In the genomic region with DNA sequence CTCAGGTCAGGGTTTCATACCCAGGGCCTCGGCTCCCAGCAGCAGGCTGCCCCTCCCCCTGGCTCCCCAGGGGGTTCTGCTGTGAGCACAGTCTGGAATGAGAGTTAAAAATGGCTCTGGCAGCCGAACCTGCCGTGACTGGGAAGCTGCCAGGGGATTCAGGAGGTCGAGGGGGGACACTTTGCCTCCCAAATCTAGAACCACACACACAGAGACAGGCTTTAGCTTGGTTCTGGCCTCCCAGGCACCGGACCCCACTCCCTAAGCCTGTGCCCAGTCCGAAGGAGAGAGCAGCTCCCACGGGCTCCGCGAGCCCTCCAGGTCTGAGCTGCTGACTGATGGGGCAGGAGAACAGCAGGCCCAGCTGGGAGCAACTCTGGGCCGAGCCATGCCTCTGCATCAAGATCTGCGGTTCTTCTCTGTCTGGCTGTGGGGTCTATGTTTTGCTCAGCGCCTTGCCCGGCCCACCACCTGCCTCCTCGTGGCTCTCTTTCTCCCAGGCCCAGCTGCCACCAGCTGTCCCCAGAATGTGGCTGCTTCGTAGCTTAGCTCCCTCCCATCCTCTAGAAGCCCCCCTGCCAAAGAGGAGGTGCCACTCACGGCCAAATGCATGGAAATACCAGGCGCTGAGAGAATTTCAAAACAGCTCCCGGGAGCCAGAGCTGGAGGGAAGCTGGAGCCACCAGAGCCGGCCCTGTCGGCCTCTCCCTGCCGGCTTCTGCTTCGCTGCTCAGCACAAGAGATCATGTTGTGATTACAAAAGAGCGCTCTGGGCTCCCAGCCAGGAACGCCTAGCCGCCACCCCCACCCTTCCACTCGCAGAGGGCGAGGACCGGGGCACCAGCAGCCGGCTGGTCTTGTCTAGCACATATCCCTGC, we compare ENCODE assay signal across 8 mouse cellular contexts. TPM values are rescaled to one million over a fixed set of nuclear protein-coding genes. Genes with fewer than 3 reads are reported as not detected.
A peak's percentile ranks its signal among the peaks of the same experiment; 100 is the strongest.
DNase-seq lines count a peak whose midpoint lies in the region; ATAC-seq and TF ChIP-seq lines count a peak whose summit lies in the region.

Ccdc9b (minus strand) TSS at position 756 of the 878 bp plus-strand sequence.

- no peak for TF ChIP-seq POLR2A in ES-Bruce4 (IDR thresholded peaks at IDR 0.05; ENCODE audit: insufficient read depth, low read length)
- no peak for TF ChIP-seq POLR2A in testis, adult 2 months (IDR thresholded peaks at IDR 0.05; ENCODE audit: control insufficient read depth, low read depth, low read length)

- peak; percentile 89 for DNase-seq in cerebellum, adult 11 months
- DNase-seq in forebrain, embryonic 14.5 days (ENCODE audit: low spot score): peak; percentile 93
- peak; percentile 85 for DNase-seq in heart, postnatal 0 days (ENCODE audit: low spot score)
- peak; percentile 96 to 97 for DNase-seq in kidney, postnatal 36 days
- peak; percentile 75 for DNase-seq in neural tube, embryonic 11.5 days (ENCODE audit: low spot score)

- no peaks in the 10 kb centered on the region for H3K4me1 ChIP-seq in ES-Bruce4 (ENCODE audit: control insufficient read depth, insufficient read depth, low read length)
- H3K4me1 ChIP-seq in forebrain, embryonic 14.5 days (ENCODE audit: control insufficient read depth, insufficient read depth, low read length): peaks cover 29% of the 10 kb centered on the region
- peaks cover 43% of the 10 kb centered on the region for H3K4me1 ChIP-seq in heart, postnatal 0 days (ENCODE audit: control insufficient read depth, insufficient read depth)
- H3K4me1 ChIP-seq in liver, embryonic 15.5 days (replicated peaks): peaks cover 62% of the 10 kb centered on the region
- peaks cover 19% of the 10 kb centered on the region for H3K4me1 ChIP-seq in neural tube, embryonic 11.5 days (ENCODE audit: control insufficient read depth, insufficient read depth, low read length)
- H3K4me1 ChIP-seq in testis, adult 2 months (ENCODE audit: control insufficient read depth, insufficient read depth, low read length): peaks cover 42% of the 10 kb centered on the region

- H3K27ac ChIP-seq in ES-Bruce4 (ENCODE audit: insufficient read depth, low read length): no peak within 1 kb of the TSS
- H3K27ac ChIP-seq in forebrain, embryonic 14.5 days (ENCODE audit: low read depth, low read length): peak within 1 kb of the TSS; percentile 99
- peak within 1 kb of the TSS; percentile 93 for H3K27ac ChIP-seq in heart, postnatal 0 days (ENCODE audit: low read depth)
- H3K27ac ChIP-seq in liver, embryonic 15.5 days (replicated peaks): peak within 1 kb of the TSS; percentile 71
- H3K27ac ChIP-seq in neural tube, embryonic 11.5 days (ENCODE audit: low read depth, low read length): peak within 1 kb of the TSS; percentile 85
- H3K27ac ChIP-seq in testis, adult 2 months (ENCODE audit: control insufficient read depth, insufficient read depth, low read depth, low read length): peak within 1 kb of the TSS; percentile 79

- peak; percentile 89 for ATAC-seq in forebrain, embryonic 14.5 days
- ATAC-seq in heart, postnatal 0 days (ENCODE audit: insufficient read depth, low read depth): peak; percentile 77
- peak; percentile 81 for ATAC-seq in liver, embryonic 15.5 days (ENCODE audit: insufficient read depth)
- ATAC-seq in neural tube, embryonic 11.5 days (ENCODE audit: insufficient read depth, low FRiP score, low TSS enrichment): peak; percentile 76

- H3K4me3 ChIP-seq in ES-Bruce4 (ENCODE audit: low read depth, low read length): peak within 1 kb of the TSS; percentile 6; the same call in 1 of the 2 replicates
- H3K4me3 ChIP-seq in forebrain, embryonic 14.5 days (ENCODE audit: low read depth, low read length): peak within 1 kb of the TSS; percentile 18; the same call in 1 of the 2 replicates
- peak within 1 kb of the TSS; percentile 37 for H3K4me3 ChIP-seq in heart, postnatal 0 days (ENCODE audit: low read depth, low read length)
- H3K4me3 ChIP-seq in liver, embryonic 15.5 days (replicated peaks): peak within 1 kb of the TSS; percentile 37
- H3K4me3 ChIP-seq in neural tube, embryonic 11.5 days (ENCODE audit: low read depth, low read length): peak within 1 kb of the TSS; percentile 12; the same call in 1 of the 2 replicates
- peak within 1 kb of the TSS; percentile 48 for H3K4me3 ChIP-seq in testis, adult 2 months (ENCODE audit: control insufficient read depth, low read depth, low read length)

- no peaks in the 10 kb centered on the region for H3K27me3 ChIP-seq in ES-Bruce4 (ENCODE audit: control insufficient read depth, insufficient read depth, low read length, poor library complexity, severe bottlenecking)
- H3K27me3 ChIP-seq in forebrain, embryonic 14.5 days (replicated peaks; ENCODE audit: control insufficient read depth, insufficient read depth, low read length): no peaks in the 10 kb centered on the region
- no peaks in the 10 kb centered on the region for H3K27me3 ChIP-seq in heart, postnatal 0 days (ENCODE audit: control insufficient read depth, insufficient read depth, low read length)
- peaks cover 24% of the 10 kb centered on the region for H3K27me3 ChIP-seq in liver, embryonic 15.5 days
- 0 out of 2 replicates have a peak, but pooled peaks cover 3% of the 10 kb centered on the region for H3K27me3 ChIP-seq in neural tube, embryonic 11.5 days (ENCODE audit: control insufficient read depth, insufficient read depth, low read length)
- H3K27me3 ChIP-seq in testis, adult 2 months (ENCODE audit: control insufficient read depth, insufficient read depth, low read length): no peaks in the 10 kb centered on the region

- 3% methylated on average over 29 of the region's 29 CpGs for WGBS in forebrain, embryonic 14.5 days
- WGBS in heart, postnatal 0 days: 5% methylated on average over 29 of the region's 29 CpGs
- 24% methylated on average over 29 of the region's 29 CpGs for WGBS in liver, embryonic 15.5 days (ENCODE audit: insufficient replicate concordance)
- WGBS in neural tube, embryonic 11.5 days: 7% methylated on average over 29 of the region's 29 CpGs

- no peak for TF ChIP-seq EP300 in ES-Bruce4 (IDR thresholded peaks at IDR 0.05; ENCODE audit: insufficient read depth, low read depth, low read length)
- TF ChIP-seq EP300 in heart, postnatal 0 days (IDR thresholded peaks at IDR 0.05; ENCODE audit: low read depth): no peak

- peak within 1 kb of the TSS; percentile 50 for H3K4me2 ChIP-seq in forebrain, embryonic 14.5 days (ENCODE audit: low read length)
- H3K4me2 ChIP-seq in heart, postnatal 0 days (ENCODE audit: low read depth, low read length): peak within 1 kb of the TSS; percentile 58
- H3K4me2 ChIP-seq in liver, embryonic 15.5 days: peak within 1 kb of the TSS; percentile 75
- H3K4me2 ChIP-seq in neural tube, embryonic 11.5 days (ENCODE audit: low read depth): peak within 1 kb of the TSS; percentile 34

- no peaks in the 10 kb centered on the region for H3K9me3 ChIP-seq in ES-Bruce4 (replicated peaks; ENCODE audit: control insufficient read depth, insufficient read depth, low read length, poor library complexity, severe bottlenecking)
- H3K9me3 ChIP-seq in forebrain, embryonic 14.5 days (replicated peaks; ENCODE audit: control insufficient read depth, low read length): no peaks in the 10 kb centered on the region
- no peaks in the 10 kb centered on the region for H3K9me3 ChIP-seq in heart, postnatal 0 days (replicated peaks; ENCODE audit: control insufficient read depth, low read length)
- no peaks in the 10 kb centered on the region for H3K9me3 ChIP-seq in liver, embryonic 15.5 days (replicated peaks)
- no peaks in the 10 kb centered on the region for H3K9me3 ChIP-seq in neural tube, embryonic 11.5 days (ENCODE audit: control insufficient read depth, low read length)

- no peaks in the 10 kb centered on the region for H3K36me3 ChIP-seq in ES-Bruce4 (ENCODE audit: control insufficient read depth, insufficient read depth, low read length, poor library complexity, severe bottlenecking)
- H3K36me3 ChIP-seq in forebrain, embryonic 14.5 days (ENCODE audit: control insufficient read depth, insufficient read depth, low read length): no peaks in the 10 kb centered on the region
- H3K36me3 ChIP-seq in heart, postnatal 0 days (replicated peaks; ENCODE audit: control insufficient read depth, insufficient read depth, low read length): peaks cover 19% of the 10 kb centered on the region
- H3K36me3 ChIP-seq in liver, embryonic 15.5 days (replicated peaks): no peaks in the 10 kb centered on the region
- H3K36me3 ChIP-seq in neural tube, embryonic 11.5 days (ENCODE audit: control insufficient read depth, insufficient read depth, low read length): no peaks in the 10 kb centered on the region
- H3K36me3 ChIP-seq in testis, adult 2 months (ENCODE audit: control insufficient read depth, insufficient read depth, low read length): no peaks in the 10 kb centered on the region

- H3K9ac ChIP-seq in ES-Bruce4 (ENCODE audit: low read depth, poor library complexity, severe bottlenecking): peak within 1 kb of the TSS; percentile 32
- peak within 1 kb of the TSS; percentile 61 for H3K9ac ChIP-seq in forebrain, embryonic 14.5 days (ENCODE audit: low read length)
- peak within 1 kb of the TSS; percentile 51 for H3K9ac ChIP-seq in heart, postnatal 0 days (replicated peaks; ENCODE audit: low read depth, low read length)
- peak within 1 kb of the TSS; percentile 43; the same call in 1 of the 2 replicates for H3K9ac ChIP-seq in liver, embryonic 15.5 days
- peak within 1 kb of the TSS; percentile 59 for H3K9ac ChIP-seq in neural tube, embryonic 11.5 days (ENCODE audit: low read length)

- no peak for TF ChIP-seq CTCF in ES-Bruce4 (IDR thresholded peaks at IDR 0.05; ENCODE audit: low read depth, low read length)
- no peak for TF ChIP-seq CTCF in heart, postnatal 0 days (IDR thresholded peaks at IDR 0.05; ENCODE audit: low read depth)
- no peak for TF ChIP-seq CTCF in testis, adult 2 months (IDR thresholded peaks at IDR 0.05; ENCODE audit: control insufficient read depth, insufficient read depth, insufficient replicate concordance, low read depth, low read length)

RNA-seq across cellular contexts. Expression of gene Ccdc9b, which starts in this region (rescaled TPM):
- 0.38 and 0.51 TPM in 2 replicates for polyA plus RNA-seq in ES-Bruce4 (2011; ENCODE audit: insufficient read depth, insufficient read length, low read depth, missing spikeins)
- 1.0 and 1.2 TPM in 2 replicates for polyA plus RNA-seq in forebrain, embryonic 14.5 days (2014; fragmentation: Nextera tagmentation; extraction: Ambion mirVana)
- 5.7 and 6.8 TPM in 2 replicates for total RNA-seq in heart, postnatal 0 days (2014; rRNA removed; ENCODE audit: low replicate concordance)
- polyA plus RNA-seq in heart, postnatal 0 days (2015; fragmentation: Nextera tagmentation; extraction: Ambion mirVana): 3.3 and 3.4 TPM in 2 replicates
- polyA plus RNA-seq in liver, embryonic 15.5 days (2015; fragmentation: Nextera tagmentation; extraction: Ambion mirVana): 0.20 and 0.29 TPM in 2 replicates
- polyA plus RNA-seq in neural tube, embryonic 11.5 days (2014; fragmentation: Nextera tagmentation; extraction: Ambion mirVana): 0.90 and 0.96 TPM in 2 replicates
- polyA plus RNA-seq in testis, adult 2 months (2012; rRNA removed): 0.80 and 0.85 TPM in 2 replicates

Comparison
In these comparisons a context has a peak if more than half of its experiments do, and no peak if none do; other contexts are left out.
1. Peak in ATAC-seq, H3K4me3 ChIP-seq, H3K27ac ChIP-seq, H3K9ac ChIP-seq and H3K4me2 ChIP-seq in liver, embryonic 15.5 days; RNA of the gene not detected or under 1 TPM.
2. Peak in DNase-seq, ATAC-seq, H3K4me3 ChIP-seq, H3K27ac ChIP-seq, H3K9ac ChIP-seq and H3K4me2 ChIP-seq in neural tube, embryonic 11.5 days; RNA of the gene not detected or under 1 TPM.